Mouse (Mus musculus): ENCODE results near the gene Glod5. TPM values are rescaled to one million over a fixed set of nuclear protein-coding genes. Genes with fewer than 3 reads are reported as not detected.
"Not testable (repeated sequence)": the region's sequence is repeated elsewhere in the genome, so short reads cannot be mapped to it uniquely, and the experiment has no call there.

Gene Glod5
- polyA plus RNA-seq, 1 experiment from 2014 or later, result 3.2 TPM

GRCm38 (mm10) chrX:8017142-8017541 is 1.1 kb downstream of the Glod5 start:
- WGBS, result 16% methylated on average over 5 of the region's 5 CpGs
- H3K9ac ChIP-seq (ENCODE audit: low read depth, low read length), result no peak overlapping the region
- DNase-seq (ENCODE audit: low spot score), result peak; percentile 63
- no peaks in the 10 kb centered on the region for H3K9me3 ChIP-seq (replicated peaks; ENCODE audit: low read length)
- no peaks in the 10 kb centered on the region for H3K4me1 ChIP-seq (replicated peaks; ENCODE audit: insufficient read depth, low read length)
- no peaks in the 10 kb centered on the region for H3K36me3 ChIP-seq (ENCODE audit: insufficient read depth, low read length)
- H3K4me2 ChIP-seq (ENCODE audit: low read length), result no peak overlapping the region
- peak; percentile 79 for TF ChIP-seq CTCF (IDR thresholded peaks at IDR 0.05; ENCODE audit: low read depth)
- ATAC-seq (replicated peaks; ENCODE audit: low FRiP score, low read depth), result no peak
- H3K4me3 ChIP-seq (replicated peaks; ENCODE audit: low read depth, low read length), result no peak overlapping the region
- no peak overlapping the region for H3K27ac ChIP-seq
- no peaks in the 10 kb centered on the region for H3K27me3 ChIP-seq (ENCODE audit: insufficient read depth, low read length)

- not testable (repeated sequence) for H3K4me1 ChIP-seq (replicated peaks; ENCODE audit: insufficient read depth, low read length); H3K4me3 ChIP-seq (replicated peaks; ENCODE audit: low read depth, low read length); H3K9me3 ChIP-seq (replicated peaks; ENCODE audit: low read length); ATAC-seq (replicated peaks; ENCODE audit: low FRiP score, low read depth); H3K9ac ChIP-seq (ENCODE audit: low read depth, low read length); H3K4me2 ChIP-seq (ENCODE audit: low read length); H3K27me3 ChIP-seq (ENCODE audit: insufficient read depth, low read length); H3K36me3 ChIP-seq (ENCODE audit: insufficient read depth, low read length); H3K27ac ChIP-seq; DNase-seq (ENCODE audit: low spot score)
- WGBS, result 24% methylated on average over 7 of the region's 7 CpGs
- TF ChIP-seq CTCF (IDR thresholded peaks at IDR 0.05; ENCODE audit: low read depth), result peak; percentile 47
Measured at GRCm38 (mm10) chrX:8015675-8016074, 2.6 kb downstream of the Glod5 start.

- H3K9me3 ChIP-seq (replicated peaks; ENCODE audit: low read length), result no peaks in the 10 kb centered on the region
- H3K4me1 ChIP-seq (replicated peaks; ENCODE audit: insufficient read depth, low read length), result no peaks in the 10 kb centered on the region
- H3K27me3 ChIP-seq (ENCODE audit: insufficient read depth, low read length), result no peaks in the 10 kb centered on the region
- H3K4me3 ChIP-seq (replicated peaks; ENCODE audit: low read depth, low read length), result no peak overlapping the region
- H3K27ac ChIP-seq, result no peak overlapping the region
- 53% methylated on average over 7 of the region's 8 CpGs for WGBS
- H3K36me3 ChIP-seq (ENCODE audit: insufficient read depth, low read length), result no peaks in the 10 kb centered on the region
- no peak for DNase-seq (ENCODE audit: low spot score)
- no peak for TF ChIP-seq CTCF (IDR thresholded peaks at IDR 0.05; ENCODE audit: low read depth)
- no peak for ATAC-seq (replicated peaks; ENCODE audit: low FRiP score, low read depth)
- no peak overlapping the region for H3K9ac ChIP-seq (ENCODE audit: low read depth, low read length)
- no peak overlapping the region for H3K4me2 ChIP-seq (ENCODE audit: low read length)
Measured at GRCm38 (mm10) chrX:8013569-8014314, 4.5 kb downstream of the Glod5 start.

- no peak overlapping the region for H3K4me2 ChIP-seq (ENCODE audit: low read length)
- TF ChIP-seq CTCF (IDR thresholded peaks at IDR 0.05; ENCODE audit: low read depth), result no peak
- no peaks in the 10 kb centered on the region for H3K36me3 ChIP-seq (ENCODE audit: insufficient read depth, low read length)
- no peak for ATAC-seq (replicated peaks; ENCODE audit: low FRiP score, low read depth)
- H3K4me1 ChIP-seq (replicated peaks; ENCODE audit: insufficient read depth, low read length), result no peaks in the 10 kb centered on the region
- H3K27me3 ChIP-seq (ENCODE audit: insufficient read depth, low read length), result no peaks in the 10 kb centered on the region
- H3K9me3 ChIP-seq (replicated peaks; ENCODE audit: low read length), result no peaks in the 10 kb centered on the region
- no peak for DNase-seq (ENCODE audit: low spot score)
- WGBS, result 18% methylated on average over 2 of the region's 2 CpGs
- H3K27ac ChIP-seq, result no peak overlapping the region
- no peak overlapping the region for H3K4me3 ChIP-seq (replicated peaks; ENCODE audit: low read depth, low read length)
- H3K9ac ChIP-seq (ENCODE audit: low read depth, low read length), result no peak overlapping the region
Measured at GRCm38 (mm10) chrX:8013157-8013556, 5.1 kb downstream of the Glod5 start.

- H3K4me2 ChIP-seq (ENCODE audit: low read length); H3K4me3 ChIP-seq (replicated peaks; ENCODE audit: low read depth, low read length); H3K27me3 ChIP-seq (ENCODE audit: insufficient read depth, low read length); DNase-seq (ENCODE audit: low spot score); H3K4me1 ChIP-seq (replicated peaks; ENCODE audit: insufficient read depth, low read length); H3K9me3 ChIP-seq (replicated peaks; ENCODE audit: low read length); H3K9ac ChIP-seq (ENCODE audit: low read depth, low read length); ATAC-seq (replicated peaks; ENCODE audit: low FRiP score, low read depth); H3K36me3 ChIP-seq (ENCODE audit: insufficient read depth, low read length); H3K27ac ChIP-seq: not testable (repeated sequence)
- WGBS, result 89% methylated on average over 4 of the region's 4 CpGs
Measured at GRCm38 (mm10) chrX:8009356-8009755, 8.9 kb downstream of the Glod5 start.

- DNase-seq (ENCODE audit: low spot score), result no peak
- H3K9me3 ChIP-seq (replicated peaks; ENCODE audit: low read length), result no peaks in the 10 kb centered on the region
- no peak overlapping the region for H3K4me2 ChIP-seq (ENCODE audit: low read length)
- H3K9ac ChIP-seq (ENCODE audit: low read depth, low read length), result no peak overlapping the region
- H3K4me1 ChIP-seq (replicated peaks; ENCODE audit: insufficient read depth, low read length), result no peaks in the 10 kb centered on the region
- 52% methylated on average over 5 of the region's 5 CpGs for WGBS
- no peaks in the 10 kb centered on the region for H3K36me3 ChIP-seq (ENCODE audit: insufficient read depth, low read length)
- no peak for TF ChIP-seq CTCF (IDR thresholded peaks at IDR 0.05; ENCODE audit: low read depth)
- no peaks in the 10 kb centered on the region for H3K27me3 ChIP-seq (ENCODE audit: insufficient read depth, low read length)
- H3K4me3 ChIP-seq (replicated peaks; ENCODE audit: low read depth, low read length), result no peak overlapping the region
- H3K27ac ChIP-seq, result no peak overlapping the region
- ATAC-seq (replicated peaks; ENCODE audit: low FRiP score, low read depth), result no peak
Measured at GRCm38 (mm10) chrX:8008543-8008942, 9.7 kb downstream of the Glod5 start.

- Histone ChIP-seq H3K36me3 (ENCODE audit: insufficient read depth, low read length) (no peaks in the 10 kb centered on the region), H3K27me3 (ENCODE audit: insufficient read depth, low read length) (no peaks in the 10 kb centered on the region), H3K9me3 (replicated peaks; ENCODE audit: low read length) (no peaks in the 10 kb centered on the region), H3K4me2 (ENCODE audit: low read length) (no peak overlapping the region), H3K27ac (no peak overlapping the region), H3K4me3 (replicated peaks; ENCODE audit: low read depth, low read length) (no peak overlapping the region), H3K9ac (ENCODE audit: low read depth, low read length) (no peak overlapping the region), H3K4me1 (replicated peaks; ENCODE audit: insufficient read depth, low read length) (no peaks in the 10 kb centered on the region)
- no peak for TF ChIP-seq CTCF (IDR thresholded peaks at IDR 0.05; ENCODE audit: low read depth)
- 61% methylated on average over 4 of the region's 4 CpGs for WGBS
- DNase-seq (ENCODE audit: low spot score), result no peak
- ATAC-seq (replicated peaks; ENCODE audit: low FRiP score, low read depth), result no peak
Measured at GRCm38 (mm10) chrX:8002971-8003370, 15.3 kb downstream of the Glod5 start.
